Mouse (Mus musculus) small intestine, adult 2 months (tissue): ENCODE results near the gene Ift80.

Experiments used
- CTCF ChIP-seq: fragments of 200-500 bp; IDR thresholded peaks from 2 replicates; pipeline ENCODE4 v1.5.1; 2012; ENCODE audit warnings: low read depth, mild to moderate bottlenecking, control low read depth, inconsistent platforms, low read length, moderate library complexity, mixed read lengths; ENCODE audit not compliant: insufficient replicate concordance, insufficient read length; ENCODE audit errors: extremely low read depth
- POLR2A ChIP-seq: fragments of 200-500 bp; IDR thresholded peaks from 2 replicates; pipeline ENCODE4 v1.6.1; 2012; ENCODE audit warnings: low read depth, mild to moderate bottlenecking, control low read depth, inconsistent platforms, low read length, moderate library complexity

- TF ChIP-seq CTCF (no peak), POLR2A (no peak)
These were observed 324 bp downstream of the Ift80 start for GRCm38 (mm10) chr3:69004055-69004436.
